Mouse (Mus musculus) kidney, adult 2 months (tissue): Measurements from ENCODE around the gene Tcf19.

ENCODE experiments used
- CTCF ChIP-seq: fragments of 200-500 bp; conservative IDR thresholded peaks from 2 replicates; pipeline ENCODE4 v1.5.1; 2011; ENCODE audit warnings: low read depth, mild to moderate bottlenecking, control low read depth, low read length, moderate library complexity, mixed read lengths; ENCODE audit not compliant: insufficient read depth, insufficient read length
- POLR2A ChIP-seq: fragments of 200-500 bp; IDR thresholded peaks from one replicate; pipeline ENCODE4 v1.6.1; 2011; ENCODE audit warnings: low read depth, low read length, control low read depth

DNA sequence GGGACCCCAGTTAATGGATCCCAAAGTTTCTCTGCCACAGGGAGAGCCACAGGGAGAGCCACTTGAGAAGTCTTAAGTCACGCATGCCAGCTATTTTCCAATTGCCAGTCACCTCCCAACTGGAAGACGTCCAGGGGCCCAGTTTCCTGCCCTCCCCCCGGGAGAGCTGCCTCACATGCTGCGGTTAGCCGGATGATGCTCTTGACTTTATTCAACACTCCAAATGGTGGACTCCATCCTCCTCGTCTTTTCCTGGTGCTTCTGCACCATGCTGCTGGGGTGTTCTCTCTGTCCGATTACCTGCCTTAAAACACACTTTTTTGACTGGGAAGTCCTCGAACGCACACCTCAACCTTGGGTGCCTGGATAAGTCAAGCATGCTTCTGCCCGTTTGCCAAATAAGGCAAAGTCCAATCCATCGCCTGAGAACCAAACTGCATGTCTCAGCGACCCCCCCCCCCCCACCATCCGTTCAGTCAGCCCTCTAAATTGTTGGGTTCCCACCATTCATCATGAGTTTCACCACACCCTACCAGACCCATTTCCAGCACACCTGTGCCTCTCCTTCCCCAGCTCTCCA lies 39.7 kb upstream of the Tcf19 start:
- TF ChIP-seq CTCF (no peak), POLR2A (no peak)
